Mouse (Mus musculus): ENCODE measurements around the gene Kif26a.
A peak's percentile ranks its signal among the peaks of the same experiment; 100 is the strongest.

DNA sequence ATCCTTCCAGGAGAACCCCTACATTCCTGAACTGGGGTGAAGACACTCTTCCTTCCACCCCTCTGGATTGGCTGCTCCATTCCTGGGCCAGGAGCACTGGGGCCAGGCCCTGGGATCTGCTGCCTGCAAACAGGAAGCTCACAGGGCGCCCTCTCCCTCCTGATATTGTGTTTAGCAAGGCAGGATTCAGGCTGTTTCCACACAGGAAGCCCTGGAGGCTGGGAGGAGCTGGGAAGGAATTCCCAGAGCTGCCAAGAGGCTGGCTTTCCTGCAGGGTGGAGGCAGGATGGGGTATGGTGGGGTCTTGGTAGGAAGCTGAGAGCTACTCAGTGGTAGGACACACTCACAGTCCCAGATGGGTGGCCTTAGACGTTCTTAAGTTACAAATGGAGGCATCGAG is 38.4 kb downstream of the Kif26a start:
- TF ChIP-seq POLR2A (IDR thresholded peaks at IDR 0.05; ENCODE audit: borderline replicate concordance, extremely low read depth, low read depth, low read length), result peak; percentile 78; the same call in 1 of the 2 replicates
- no peak for TF ChIP-seq CTCF (IDR thresholded peaks at IDR 0.05; ENCODE audit: insufficient read depth, low read length)

Measured in lung, adult 2 months (tissue).